Mouse (Mus musculus) G1E (cell line): ENCODE measurements around the gene Edil3. TPM values are rescaled to one million over a fixed set of nuclear protein-coding genes. Genes with fewer than 3 reads are reported as not detected.

ENCODE experiments used
- ATAC-seq: 2 replicates; pipeline ENCODE4 v1.8.0; 2016; ENCODE audit warnings: mild to moderate bottlenecking; ENCODE audit not compliant: insufficient number of reproducible peaks, poor library complexity, low FRiP score, severe bottlenecking; ENCODE audit errors: extremely low read depth
- DNase-seq: peaks from one replicate; pipeline ENCODE4 v3.0.0; 2012; ENCODE audit warnings: low spot score
- H3K27me3 ChIP-seq: 2 replicates; pipeline ENCODE4 v1.6.1; 2012; ENCODE audit warnings: mild to moderate bottlenecking, low read length, inconsistent platforms; ENCODE audit not compliant: insufficient read depth
- H3K36me3 ChIP-seq: replicated peaks from 2 replicates; pipeline ENCODE3; 2012; ENCODE audit warnings: mild to moderate bottlenecking, inconsistent platforms
- H3K4me1 ChIP-seq: 2 replicates; pipeline ENCODE4 v1.6.1; 2012; ENCODE audit warnings: low read depth, low read length, inconsistent platforms, mixed read lengths; ENCODE audit not compliant: insufficient read depth
- H3K4me3 ChIP-seq: 2 replicates; pipeline ENCODE4 v1.5.1; 2012; ENCODE audit warnings: low read depth, mild to moderate bottlenecking, inconsistent platforms, low read length, moderate library complexity, mixed read lengths
- H3K9me3 ChIP-seq: replicated peaks from 2 replicates; pipeline ENCODE4 v1.6.1; 2012; ENCODE audit warnings: inconsistent platforms
- CTCF ChIP-seq: IDR thresholded peaks from 2 replicates; pipeline ENCODE4 v1.5.1; 2012; ENCODE audit warnings: low read depth, low read length, inconsistent platforms, mixed read lengths
- GATA1 ChIP-seq: IDR thresholded peaks from 2 replicates; pipeline ENCODE4 v1.6.1; 2012; ENCODE audit warnings: borderline replicate concordance, low read length, inconsistent platforms, mixed read lengths
- GATA2 ChIP-seq: IDR thresholded peaks from 2 replicates; pipeline ENCODE4 v1.6.1; 2012; ENCODE audit warnings: low read depth, low read length, inconsistent platforms, borderline replicate concordance
- POLR2AphosphoS5 ChIP-seq: IDR thresholded peaks from 2 replicates; pipeline ENCODE4 v1.6.1; 2012; ENCODE audit warnings: low read depth, low read length, inconsistent platforms; ENCODE audit not compliant: insufficient replicate concordance
- TAL1 ChIP-seq: conservative IDR thresholded peaks from 2 replicates; pipeline ENCODE4 v1.6.1; 2012; ENCODE audit warnings: low read depth, low read length, inconsistent platforms, mixed read lengths
- polyA plus RNA-seq: library from polyadenylated mRNA; stranded (reverse); fragments of >175 nt; gene quantifications from 2 replicates; pipeline ENCODE4 v1.2.3, GENCODE M21; 2012
- total RNA-seq, 2 experiments: library from RNA; stranded (forward) in 1 of 2; stranded (reverse) in 1 of 2; fragments of 200-1000 nt in 1 of 2; fragments of >200 nt in 1 of 2; fragmentation: Nextera tagmentation in 1 of 2; gene quantifications; 2 replicates each; pipeline ENCODE4 v1.2.3; 2014 to 2017

The Edil3 gene
- total RNA-seq (2014; fragmentation: Nextera tagmentation) (not detected in 2 replicates), total RNA-seq (2017) (0.06 and 0.16 TPM in 2 replicates), polyA plus RNA-seq (not detected in 2 replicates)

DNA sequence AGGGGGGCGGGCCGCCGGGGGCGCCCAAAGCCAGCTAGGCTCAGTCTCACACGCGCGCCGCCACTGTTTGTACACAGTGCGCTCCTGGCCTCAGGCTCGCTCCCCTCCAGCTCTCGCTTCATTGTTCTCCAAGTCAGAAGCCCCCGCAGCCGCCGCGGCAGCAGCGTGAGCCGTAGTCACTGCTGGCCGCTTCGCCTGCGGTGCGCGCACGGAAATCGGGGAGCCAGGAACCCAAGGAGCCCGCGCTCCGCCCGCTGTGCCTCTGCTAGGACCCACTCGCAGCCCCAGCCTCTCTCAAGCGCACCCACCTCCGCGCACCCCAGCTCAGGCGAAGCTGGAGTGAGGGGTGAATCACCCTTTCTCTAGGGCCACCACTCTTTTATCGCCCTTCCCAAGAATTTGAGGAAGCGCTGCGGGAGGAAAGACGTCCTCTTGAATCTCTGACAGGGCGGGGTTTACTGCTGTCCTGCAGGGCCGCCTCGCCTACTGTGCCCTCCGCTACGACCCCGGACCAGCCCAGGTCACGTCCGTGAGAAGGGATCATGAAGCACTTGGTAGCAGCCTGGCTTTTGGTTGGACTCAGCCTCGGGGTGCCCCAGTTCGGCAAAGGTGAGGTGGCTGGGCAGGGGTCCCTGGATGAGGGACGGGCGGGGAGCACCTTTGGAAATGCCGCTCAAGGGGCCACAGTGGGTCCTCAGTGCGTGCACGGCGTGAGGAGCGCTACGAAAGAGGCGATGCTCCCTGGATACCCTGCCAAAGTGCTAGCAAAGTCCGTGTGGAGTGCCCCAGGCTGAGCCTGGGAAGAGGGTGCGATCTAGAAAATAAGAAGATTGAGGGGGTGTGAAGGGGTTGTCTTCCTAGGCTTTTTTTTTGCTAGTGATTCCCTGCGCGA lies at the start of gene Edil3:
Gene Edil3 (plus strand): TSS at position 33 of the 892 bp plus-strand sequence.
- Histone ChIP-seq H3K4me3 (no peak within 1 kb of the TSS; the same call in 1 of the 2 replicates), H3K4me1 (no peaks in the 10 kb centered on the region), H3K9me3 (peaks cover 20% of the 10 kb centered on the region), H3K36me3 (no peaks in the 10 kb centered on the region), H3K27me3 (no peaks in the 10 kb centered on the region)
- no peak for DNase-seq
- TF ChIP-seq POLR2AphosphoS5 (no peak), GATA2 (no peak), GATA1 (no peak), TAL1 (no peak), CTCF (no peak)
- ATAC-seq: no peak

DNA sequence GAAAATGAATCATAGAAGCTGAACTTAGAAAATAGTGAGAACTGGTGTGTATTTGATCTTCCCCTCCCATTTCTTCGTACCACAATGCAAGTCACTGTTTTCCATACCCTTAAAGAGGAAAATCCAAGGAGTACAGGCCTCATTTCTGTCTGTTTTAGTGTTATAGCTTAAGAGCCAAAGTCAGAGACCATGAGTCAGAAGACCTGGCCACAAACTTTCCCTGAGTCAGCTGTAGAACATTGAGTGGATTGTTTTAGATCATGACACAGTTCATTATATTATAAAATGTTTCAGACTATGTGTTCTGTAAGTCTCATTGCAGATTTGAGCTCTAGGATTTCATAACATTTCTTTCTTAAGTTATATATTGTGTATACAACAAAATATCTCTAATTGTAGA lies 22.1 kb upstream of the Edil3 start:
- ATAC-seq (no peak), DNase-seq (no peak)

DNA sequence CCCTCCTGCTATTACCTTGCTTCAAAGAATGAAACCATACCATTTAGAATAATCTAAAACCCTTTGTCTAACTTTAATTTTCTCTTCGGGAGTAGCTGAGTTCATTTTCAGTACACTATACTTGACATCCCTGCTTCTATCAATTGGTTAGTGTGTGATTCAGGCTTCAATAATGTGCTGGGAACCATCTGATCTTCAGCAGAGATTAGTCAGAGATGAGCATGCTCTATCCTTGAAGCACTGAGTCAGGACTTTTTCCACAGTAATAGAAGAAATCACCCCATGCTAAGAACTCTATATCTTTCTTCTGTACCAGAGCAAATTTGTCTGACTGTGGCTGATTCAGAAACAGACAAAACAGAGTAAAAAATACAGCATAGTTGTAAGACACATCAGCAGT lies 20.3 kb upstream of the Edil3 start:
- Histone ChIP-seq H3K4me3 (no peak overlapping the region), H3K4me1 (no peaks in the 10 kb centered on the region), H3K27me3 (no peaks in the 10 kb centered on the region), H3K9me3 (no peaks in the 10 kb centered on the region), H3K36me3 (no peaks in the 10 kb centered on the region)
- no peak for DNase-seq
- TF ChIP-seq GATA2 (no peak), TAL1 (no peak), POLR2AphosphoS5 (no peak), GATA1 (no peak), CTCF (no peak)
- ATAC-seq: no peak

More for the DNA sequence above, 22.1 kb upstream of the Edil3 start:
- no peaks in the 10 kb centered on the region for H3K4me1 ChIP-seq
- H3K36me3 ChIP-seq: no peaks in the 10 kb centered on the region
- no peak for TF ChIP-seq TAL1
- TF ChIP-seq GATA1: no peak
- no peak for TF ChIP-seq GATA2
- no peak for TF ChIP-seq CTCF
- no peak for TF ChIP-seq POLR2AphosphoS5
- no peak overlapping the region for H3K4me3 ChIP-seq
- H3K9me3 ChIP-seq: no peaks in the 10 kb centered on the region
- no peaks in the 10 kb centered on the region for H3K27me3 ChIP-seq

DNA sequence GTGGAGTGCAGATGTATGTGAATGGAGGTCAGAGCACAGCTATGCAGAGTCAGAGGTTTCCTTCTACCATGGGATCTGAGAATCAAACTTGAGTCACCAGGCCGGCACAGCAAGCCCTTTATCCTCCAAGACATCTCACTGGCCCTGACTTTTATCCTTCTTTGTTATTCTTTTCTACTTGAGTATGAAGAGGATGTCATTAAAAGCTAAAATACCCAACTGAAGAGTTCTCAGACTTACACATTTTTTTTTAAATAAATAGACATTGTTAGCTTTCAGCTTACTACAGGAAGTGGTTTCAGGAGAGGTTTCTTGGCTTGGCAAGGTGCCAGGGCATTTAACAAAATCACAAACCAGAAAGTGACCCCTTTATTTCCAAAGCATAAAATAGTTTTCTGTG lies 15.4 kb upstream of the Edil3 start:
- Histone ChIP-seq H3K27me3 (no peaks in the 10 kb centered on the region), H3K4me3 (no peak overlapping the region), H3K9me3 (no peaks in the 10 kb centered on the region), H3K4me1 (no peaks in the 10 kb centered on the region), H3K36me3 (no peaks in the 10 kb centered on the region)
- no peak for TF ChIP-seq GATA2
- no peak for TF ChIP-seq TAL1
- no peak for TF ChIP-seq GATA1
- TF ChIP-seq CTCF: no peak
- TF ChIP-seq POLR2AphosphoS5: no peak
- DNase-seq: no peak
- ATAC-seq: no peak; the same call in 1 of the 2 replicates

DNA sequence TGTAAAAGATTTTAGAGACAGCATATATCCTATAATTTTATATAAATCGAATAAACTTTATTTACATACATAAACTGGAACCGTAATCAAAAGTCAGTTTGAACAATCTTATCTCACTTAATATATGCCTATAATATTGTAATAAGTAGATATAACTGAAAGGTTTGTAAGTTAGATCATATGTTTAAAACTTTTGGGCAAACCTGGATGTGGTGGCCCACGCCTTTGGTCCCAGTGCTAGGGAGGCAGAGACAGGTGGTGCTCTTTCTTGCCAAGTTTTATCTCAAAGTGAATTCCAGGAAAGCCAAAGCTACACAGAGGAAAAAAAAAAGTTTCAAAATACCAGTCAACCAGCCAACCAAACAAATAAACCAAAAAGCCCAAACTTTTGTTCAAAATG lies 15.0 kb upstream of the Edil3 start:
- ATAC-seq (no peak), DNase-seq (no peak)
- Histone ChIP-seq H3K27me3 (no peaks in the 10 kb centered on the region), H3K9me3 (no peaks in the 10 kb centered on the region), H3K4me1 (no peaks in the 10 kb centered on the region), H3K36me3 (no peaks in the 10 kb centered on the region), H3K4me3 (no peak overlapping the region)
- TF ChIP-seq CTCF (no peak), TAL1 (no peak), POLR2AphosphoS5 (no peak)

DNA sequence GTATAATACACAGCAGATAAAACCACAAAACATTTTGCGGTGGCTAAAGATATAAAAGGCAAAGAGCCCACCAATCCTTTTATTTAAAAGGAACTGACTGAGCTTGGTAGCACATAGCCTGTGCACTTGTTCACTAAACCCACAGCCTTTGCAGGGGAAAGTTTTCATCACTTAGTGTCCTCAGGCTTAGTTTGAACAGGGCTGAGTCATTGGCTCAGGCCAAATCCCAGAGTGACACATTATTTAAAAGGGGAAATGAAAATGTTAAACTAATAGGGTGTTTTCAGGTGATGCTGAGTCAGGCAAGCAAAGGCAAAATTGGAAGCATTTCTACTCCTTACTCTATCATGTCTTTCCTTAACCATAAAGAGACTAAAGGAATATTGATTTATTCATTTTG lies 11.2 kb upstream of the Edil3 start:
- no peak for ATAC-seq
- H3K36me3 ChIP-seq: no peaks in the 10 kb centered on the region
- no peak for DNase-seq
- no peak overlapping the region for H3K4me3 ChIP-seq
- no peaks in the 10 kb centered on the region for H3K27me3 ChIP-seq
- TF ChIP-seq CTCF (no peak), GATA2 (no peak), GATA1 (no peak), POLR2AphosphoS5 (no peak), TAL1 (no peak)
- no peaks in the 10 kb centered on the region for H3K9me3 ChIP-seq
- no peaks in the 10 kb centered on the region for H3K4me1 ChIP-seq
